Mouse (Mus musculus) heart, embryonic 16.5 days (tissue): ENCODE measurements at regions not wholly inside any gene's neighbourhood (a gene's known extent, or its start where the extent isn't known, plus 50 kb on each side); places are given as distances from the start of the nearest gene placed in this dataset.

Experiments used
- ATAC-seq: fragments of 200-750 bp; cut with Nextera tagmentation; replicated peaks from 2 replicates; pipeline ENCODE4 v1.8.0; 2017; ENCODE audit warnings: moderate number of reproducible peaks; ENCODE audit not compliant: insufficient read depth, low FRiP score; ENCODE audit errors: extremely low read depth
- H3K27ac ChIP-seq: fragments of 300-500 bp; sonication (generic); 2 replicates; pipeline ENCODE4 v1.5.1; 2014; ENCODE audit warnings: mild to moderate bottlenecking, low read length, control low read depth, moderate library complexity
- H3K27me3 ChIP-seq: fragments of 300-500 bp; sonication (generic); 2 replicates; pipeline ENCODE4 v1.6.1; 2014; ENCODE audit warnings: low read length, mixed read lengths; ENCODE audit not compliant: control insufficient read depth, insufficient read depth
- H3K36me3 ChIP-seq: fragments of 300-500 bp; sonication (generic); 2 replicates; pipeline ENCODE4 v1.6.1; 2014; ENCODE audit not compliant: control insufficient read depth, insufficient read depth
- H3K4me1 ChIP-seq: fragments of 300-500 bp; sonication (generic); 2 replicates; pipeline ENCODE4 v1.6.1; 2014; ENCODE audit warnings: low read length, mixed read lengths; ENCODE audit not compliant: control insufficient read depth, insufficient read depth
- H3K4me2 ChIP-seq: fragments of 300-500 bp; sonication (generic); 2 replicates; pipeline ENCODE4 v1.6.1; 2014; ENCODE audit warnings: low read depth, mild to moderate bottlenecking, control low read depth, low read length
- H3K4me3 ChIP-seq: fragments of 300-500 bp; sonication (generic); 2 replicates; pipeline ENCODE4 v1.5.1; 2014; ENCODE audit warnings: mild to moderate bottlenecking, control low read depth, low read length
- H3K9ac ChIP-seq: fragments of 300-500 bp; sonication (generic); 2 replicates; pipeline ENCODE4 v1.6.1; 2014; ENCODE audit warnings: low read length, control low read depth
- H3K9me3 ChIP-seq: fragments of 300-500 bp; sonication (generic); replicated peaks from 2 replicates; pipeline ENCODE4 v1.6.1; 2016; ENCODE audit warnings: low read length; ENCODE audit not compliant: control insufficient read depth
- WGBS: fragments of 180-500 bp; shearing (Covaris S2); extraction: QIAGEN DNeasy Blood & Tissue Kit; methylation state at CpG from one replicate; pipeline ENCODE4 v1.1.7; 2014; 5-methylcytosine and 5-hydroxymethylcytosine counted together

DNA sequence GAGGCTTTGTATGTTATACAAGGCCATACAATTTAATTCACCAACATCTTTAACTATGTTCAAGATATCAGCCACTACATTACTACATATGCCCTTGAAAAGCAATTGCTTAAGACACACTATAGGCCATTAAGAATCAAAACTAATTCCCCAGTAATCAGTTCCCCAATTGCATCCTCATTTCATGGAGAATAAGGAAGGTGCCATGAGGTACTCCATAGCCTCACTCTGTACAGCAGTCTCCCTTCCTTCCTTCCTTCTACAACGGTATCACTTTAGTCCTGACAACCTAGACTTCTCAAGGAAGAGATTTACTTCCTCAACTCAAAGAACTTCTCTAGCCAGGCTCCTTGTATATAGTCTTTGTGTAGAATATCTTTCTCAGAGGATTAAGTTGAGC is 220.1 kb upstream of the Negr1 start:
- no peaks in the 10 kb centered on the region for H3K27me3 ChIP-seq
- no peaks in the 10 kb centered on the region for H3K36me3 ChIP-seq
- no peak overlapping the region for H3K4me3 ChIP-seq
- H3K4me1 ChIP-seq: no peaks in the 10 kb centered on the region
- H3K9me3 ChIP-seq: no peaks in the 10 kb centered on the region
- no peak overlapping the region for H3K27ac ChIP-seq
- WGBS: 75% methylated on average over 1 of the region's 1 CpGs
- H3K4me2 ChIP-seq: no peak overlapping the region
- ATAC-seq: no peak
- H3K9ac ChIP-seq: no peak overlapping the region

- H3K36me3 ChIP-seq: no peaks in the 10 kb centered on the region
- H3K27me3 ChIP-seq: no peaks in the 10 kb centered on the region
- no peaks in the 10 kb centered on the region for H3K4me1 ChIP-seq
- H3K4me2 ChIP-seq: no peak overlapping the region
- no peak overlapping the region for H3K27ac ChIP-seq
- no peaks in the 10 kb centered on the region for H3K9me3 ChIP-seq
- no peak for ATAC-seq
- H3K4me3 ChIP-seq: no peak overlapping the region
- H3K9ac ChIP-seq: no peak overlapping the region
- 60% methylated on average over 4 of the region's 4 CpGs for WGBS
Observed at GRCm38 (mm10) chr3:156351727-156352126, 209.9 kb upstream of the Negr1 start.

DNA sequence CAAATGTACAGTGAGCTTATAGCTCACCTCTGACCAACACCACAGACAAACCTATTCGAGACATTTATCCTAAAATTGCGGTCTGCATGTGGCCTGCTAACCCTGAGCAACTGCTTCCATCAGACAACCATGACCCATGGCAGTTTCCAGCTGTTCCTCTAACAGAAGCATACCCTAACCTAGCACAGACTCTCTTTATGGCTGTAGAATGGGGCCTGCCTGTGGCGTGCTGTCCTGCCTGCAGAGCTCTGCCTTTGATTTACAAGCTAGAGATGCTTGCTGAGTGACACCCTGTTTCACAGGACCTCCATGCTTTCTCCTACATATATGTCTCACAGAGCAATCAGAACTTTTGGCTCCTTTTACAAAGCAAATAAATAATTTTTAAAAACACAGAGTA is 208.2 kb upstream of the Negr1 start:
- 80% methylated on average over 3 of the region's 3 CpGs for WGBS
- ATAC-seq: no peak
- no peak overlapping the region for H3K4me3 ChIP-seq

GRCm38 (mm10) chr3:156353841-156354473 is 207.6 kb upstream of the Negr1 start:
- H3K36me3 ChIP-seq: no peaks in the 10 kb centered on the region
- no peak overlapping the region for H3K9ac ChIP-seq
- no peaks in the 10 kb centered on the region for H3K9me3 ChIP-seq
- H3K4me3 ChIP-seq: no peak overlapping the region
- no peaks in the 10 kb centered on the region for H3K27me3 ChIP-seq
- no peak for ATAC-seq
- WGBS: 80% methylated on average over 9 of the region's 9 CpGs
- H3K4me1 ChIP-seq: no peaks in the 10 kb centered on the region
- no peak overlapping the region for H3K4me2 ChIP-seq
- H3K27ac ChIP-seq: no peak overlapping the region

More for the DNA sequence above, 208.2 kb upstream of the Negr1 start:
- Histone ChIP-seq H3K4me1 (no peaks in the 10 kb centered on the region), H3K36me3 (no peaks in the 10 kb centered on the region), H3K4me2 (no peak overlapping the region), H3K9ac (no peak overlapping the region), H3K27ac (no peak overlapping the region), H3K9me3 (no peaks in the 10 kb centered on the region), H3K27me3 (no peaks in the 10 kb centered on the region)

DNA sequence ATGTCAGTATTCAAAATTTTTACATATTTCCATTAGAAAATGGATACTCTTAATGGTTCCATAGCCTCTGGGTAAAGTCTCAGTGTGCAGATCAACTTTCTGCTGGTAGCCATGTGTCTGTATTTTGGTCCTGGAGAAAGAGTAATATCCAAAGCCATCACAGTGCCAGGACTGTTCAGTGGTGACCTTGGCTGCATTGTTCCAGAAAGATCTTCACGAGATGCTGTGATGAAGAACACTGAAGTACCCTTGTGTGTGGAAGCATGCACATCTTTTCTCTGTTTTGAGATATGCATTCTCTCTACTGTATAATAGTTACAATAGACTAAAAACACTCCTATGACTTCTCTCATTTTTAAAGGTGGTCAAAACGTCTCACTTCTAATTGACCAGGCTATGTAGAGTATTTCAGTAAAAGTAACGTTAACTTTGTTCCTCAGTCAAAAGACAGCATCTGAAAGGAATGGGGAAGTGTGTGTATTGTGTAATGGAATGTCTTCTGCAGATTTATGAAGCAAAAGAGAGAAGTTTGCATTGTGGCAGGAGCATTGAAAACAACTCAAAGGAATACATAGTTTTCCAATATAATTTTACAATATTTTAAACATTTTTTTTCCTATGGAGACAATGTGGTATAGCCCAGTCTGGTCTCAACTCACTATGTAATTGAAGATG is 192.8 kb upstream of the Negr1 start:
- no peak overlapping the region for H3K4me3 ChIP-seq
- no peak overlapping the region for H3K27ac ChIP-seq
- 56% methylated on average over 3 of the region's 3 CpGs for WGBS
- H3K9me3 ChIP-seq: no peaks in the 10 kb centered on the region
- H3K4me1 ChIP-seq: no peaks in the 10 kb centered on the region
- H3K4me2 ChIP-seq: no peak overlapping the region
- no peak overlapping the region for H3K9ac ChIP-seq
- H3K36me3 ChIP-seq: no peaks in the 10 kb centered on the region
- H3K27me3 ChIP-seq: no peaks in the 10 kb centered on the region
- ATAC-seq: no peak

DNA sequence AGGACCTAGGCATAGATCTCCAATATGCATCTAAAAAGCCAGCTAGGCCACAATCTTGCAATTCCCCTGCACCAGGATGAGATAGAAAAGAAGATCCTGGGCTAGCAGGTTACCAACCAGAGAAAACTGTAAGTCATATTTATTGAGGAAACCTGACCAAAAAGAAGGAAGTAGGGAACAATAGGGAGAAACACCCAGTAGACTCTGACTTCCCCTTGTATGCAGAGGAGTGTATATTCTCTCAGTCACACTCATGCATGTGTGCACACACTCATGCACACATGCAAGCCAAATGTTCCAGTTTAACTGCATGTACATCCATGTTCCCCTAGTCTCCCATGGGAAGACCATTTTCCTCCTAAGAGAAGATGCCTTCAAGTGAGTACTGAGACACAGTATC is 184.9 kb upstream of the Negr1 start:
- no peaks in the 10 kb centered on the region for H3K36me3 ChIP-seq
- no peak overlapping the region for H3K4me3 ChIP-seq
- H3K27ac ChIP-seq: no peak overlapping the region
- H3K27me3 ChIP-seq: no peaks in the 10 kb centered on the region
- no peak overlapping the region for H3K4me2 ChIP-seq
- ATAC-seq: no peak
- no peak overlapping the region for H3K9ac ChIP-seq
- H3K9me3 ChIP-seq: no peaks in the 10 kb centered on the region
- H3K4me1 ChIP-seq: no peaks in the 10 kb centered on the region

- Histone ChIP-seq H3K9ac (no peak overlapping the region), H3K27ac (no peak overlapping the region), H3K36me3 (no peaks in the 10 kb centered on the region), H3K27me3 (no peaks in the 10 kb centered on the region), H3K4me3 (no peak overlapping the region), H3K4me2 (no peak overlapping the region), H3K4me1 (no peaks in the 10 kb centered on the region), H3K9me3 (no peaks in the 10 kb centered on the region)
- ATAC-seq: no peak
Observed at GRCm38 (mm10) chr3:156382919-156383318, 178.7 kb upstream of the Negr1 start.

- H3K27me3 ChIP-seq: no peaks in the 10 kb centered on the region
Observed at GRCm38 (mm10) chr3:156406136-156406535, 155.5 kb upstream of the Negr1 start.

DNA sequence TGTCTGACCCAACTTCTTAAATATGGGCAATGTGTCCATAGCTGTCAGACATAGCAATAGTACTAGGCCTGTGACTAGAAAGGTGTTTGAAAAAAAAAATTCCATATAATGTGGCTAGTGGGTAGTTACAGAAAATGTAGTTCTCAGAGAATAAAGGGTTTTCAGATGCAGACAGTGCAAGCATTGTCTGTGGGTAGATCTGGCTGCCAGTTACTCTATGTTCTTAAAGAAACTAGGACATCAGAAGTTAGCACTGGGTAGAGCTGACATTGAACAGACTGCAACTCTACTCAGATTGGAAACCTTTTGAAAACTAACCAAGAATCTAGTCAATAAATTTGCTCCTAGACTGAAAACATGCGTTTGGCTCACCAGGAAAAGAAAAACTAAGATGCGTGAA is 154.5 kb upstream of the Negr1 start:
- no peaks in the 10 kb centered on the region for H3K9me3 ChIP-seq
- no peak for ATAC-seq
- no peaks in the 10 kb centered on the region for H3K27me3 ChIP-seq
- no peak overlapping the region for H3K9ac ChIP-seq
- H3K4me2 ChIP-seq: no peak overlapping the region
- WGBS: 82% methylated on average over 2 of the region's 2 CpGs
- no peak overlapping the region for H3K27ac ChIP-seq
- no peaks in the 10 kb centered on the region for H3K36me3 ChIP-seq
- H3K4me1 ChIP-seq: no peaks in the 10 kb centered on the region
- no peak overlapping the region for H3K4me3 ChIP-seq

More at GRCm38 (mm10) chr3:156406136-156406535, 155.5 kb upstream of the Negr1 start:
- no peaks in the 10 kb centered on the region for H3K9me3 ChIP-seq
- H3K27ac ChIP-seq: no peak overlapping the region
- H3K4me2 ChIP-seq: no peak overlapping the region
- no peaks in the 10 kb centered on the region for H3K36me3 ChIP-seq
- H3K9ac ChIP-seq: no peak overlapping the region
- ATAC-seq: no peak
- H3K4me1 ChIP-seq: no peaks in the 10 kb centered on the region
- no peak overlapping the region for H3K4me3 ChIP-seq
- 74% methylated on average over 3 of the region's 3 CpGs for WGBS
